Mouse (Mus musculus) embryo, embryonic 11.5 days (tissue): ENCODE data around the gene Htra1.

Source experiments
- DNase-seq: peaks from one replicate; pipeline ENCODE4 v3.0.0-alpha.2; 2012; ENCODE audit warnings: low read depth, low spot score

Htra1 gene

DNA sequence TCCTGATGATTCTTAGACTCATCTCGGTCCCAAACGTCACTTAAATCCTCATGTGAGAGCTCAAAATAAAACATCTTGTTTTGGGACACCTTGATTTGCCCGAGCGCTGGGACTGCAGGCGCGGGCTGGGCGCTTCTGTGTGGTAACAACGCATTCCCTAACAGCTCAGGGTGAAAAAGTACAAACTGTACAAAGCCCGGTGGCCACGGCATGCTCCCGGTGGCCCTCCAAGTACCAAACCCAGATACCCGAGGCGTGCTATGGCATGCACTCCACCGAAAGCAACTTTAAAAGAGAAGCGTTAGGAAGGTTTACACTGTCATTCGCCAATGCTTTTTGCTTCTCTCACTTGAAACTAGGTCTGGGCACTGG, 504 bp upstream of the Htra1 start:
- no peak for DNase-seq

DNA sequence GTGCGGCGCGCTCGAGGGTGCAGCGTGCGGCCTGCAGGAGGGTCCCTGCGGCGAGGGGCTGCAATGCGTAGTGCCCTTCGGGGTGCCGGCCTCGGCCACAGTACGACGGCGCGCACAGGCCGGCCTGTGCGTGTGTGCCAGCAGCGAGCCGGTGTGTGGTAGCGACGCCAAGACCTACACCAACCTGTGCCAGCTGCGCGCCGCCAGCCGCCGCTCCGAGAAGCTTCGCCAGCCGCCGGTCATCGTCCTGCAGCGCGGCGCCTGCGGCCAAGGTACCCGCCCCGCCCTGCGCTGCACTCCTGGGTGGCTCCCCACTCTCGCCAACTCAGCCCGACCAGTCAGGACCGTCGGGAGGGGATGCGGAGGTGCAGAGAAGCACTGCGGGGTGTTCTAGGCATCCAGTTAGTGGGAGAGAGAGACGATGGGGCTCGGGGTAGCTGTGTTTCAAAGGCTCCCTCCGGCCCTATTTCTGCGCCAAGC, 601 bp downstream of the Htra1 start:
- DNase-seq, result no peak

DNA sequence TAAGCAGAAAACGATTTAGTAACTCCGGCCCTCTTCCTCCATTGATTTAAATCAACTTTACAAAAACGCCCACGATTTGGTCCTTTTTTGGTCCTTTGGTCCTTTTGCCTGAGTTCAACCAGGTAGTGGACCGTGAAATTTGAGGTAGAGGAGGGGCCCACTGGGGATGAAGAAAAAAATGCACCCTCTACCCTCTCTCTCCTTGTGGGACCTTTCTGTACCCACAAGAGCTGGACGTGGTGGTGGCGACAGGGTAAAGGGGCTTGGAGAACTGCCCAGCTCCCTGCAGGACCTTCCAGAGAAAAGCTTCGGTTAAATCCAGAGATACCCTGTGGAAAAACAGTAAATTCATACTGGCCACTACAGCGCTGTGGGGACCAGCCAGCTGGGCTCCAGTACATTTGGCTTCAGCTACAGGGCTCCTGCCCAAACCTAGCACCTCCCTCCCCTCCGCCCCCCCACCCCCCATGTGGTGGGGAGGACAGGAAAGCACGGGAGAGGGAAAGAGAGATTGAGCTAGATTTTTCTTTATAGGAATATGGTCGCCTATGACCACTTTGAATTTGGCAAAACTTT, 1.4 kb downstream of the Htra1 start:
- DNase-seq, result no peak

DNA sequence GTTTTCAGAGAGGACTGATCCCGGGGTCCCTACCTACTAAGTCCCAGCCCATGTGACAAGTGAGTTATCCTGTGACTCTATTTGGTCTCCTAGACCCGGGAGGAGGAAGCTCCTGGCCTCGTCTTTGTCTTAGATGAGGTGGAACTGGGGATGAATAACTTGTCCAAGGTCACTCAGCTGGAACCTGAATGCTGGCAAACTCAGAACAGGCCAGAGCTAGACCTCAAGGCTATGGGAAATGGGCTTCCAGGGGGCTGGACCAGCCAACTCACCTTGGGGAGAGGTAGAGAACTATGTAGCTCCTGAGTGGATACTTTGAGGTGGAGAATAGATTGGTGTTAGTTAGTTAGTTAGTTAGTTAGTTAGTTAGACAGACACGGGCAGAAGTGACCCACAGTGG, 2.1 kb downstream of the Htra1 start:
- no peak for DNase-seq

DNA sequence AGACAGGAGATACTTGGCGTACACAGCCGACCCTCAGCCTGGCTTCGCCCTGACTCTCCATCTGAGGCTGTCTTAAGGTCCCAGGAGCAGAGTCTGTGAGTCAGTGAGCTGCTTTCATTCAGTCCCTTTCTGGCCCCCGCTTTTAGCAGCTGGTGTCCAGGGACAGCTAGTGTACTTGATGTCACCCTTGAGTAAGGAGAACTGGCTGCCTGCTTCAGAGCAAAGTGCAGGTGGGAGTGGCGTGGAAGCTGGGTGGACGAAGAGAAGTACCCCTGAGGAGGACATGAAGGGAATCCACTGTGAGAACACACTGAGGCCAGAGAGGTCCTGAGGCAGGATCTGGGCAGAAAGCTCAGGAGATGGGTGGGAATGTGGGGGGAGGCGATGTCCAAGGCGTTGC, 3.0 kb downstream of the Htra1 start:
- no peak for DNase-seq

DNA sequence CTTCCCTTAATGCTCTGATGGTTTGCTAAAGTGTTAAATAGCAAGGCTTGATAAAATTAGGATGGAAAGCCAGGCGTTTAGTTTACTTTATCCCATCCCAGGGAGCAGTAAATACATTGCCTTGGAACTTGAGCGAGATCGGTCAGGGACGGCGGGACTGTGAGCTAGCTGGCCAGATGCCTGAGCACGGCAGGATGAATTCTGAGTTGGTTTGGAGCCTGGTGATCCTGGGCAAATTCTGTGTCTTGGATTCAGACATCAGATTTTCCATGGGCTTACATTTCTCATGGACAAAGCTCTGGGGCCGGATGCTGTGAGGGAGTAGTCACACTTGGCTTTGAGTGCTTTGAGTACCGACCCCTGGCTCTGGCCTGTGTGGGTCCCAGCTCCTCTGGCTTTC, 4.8 kb downstream of the Htra1 start:
- no peak for DNase-seq

DNA sequence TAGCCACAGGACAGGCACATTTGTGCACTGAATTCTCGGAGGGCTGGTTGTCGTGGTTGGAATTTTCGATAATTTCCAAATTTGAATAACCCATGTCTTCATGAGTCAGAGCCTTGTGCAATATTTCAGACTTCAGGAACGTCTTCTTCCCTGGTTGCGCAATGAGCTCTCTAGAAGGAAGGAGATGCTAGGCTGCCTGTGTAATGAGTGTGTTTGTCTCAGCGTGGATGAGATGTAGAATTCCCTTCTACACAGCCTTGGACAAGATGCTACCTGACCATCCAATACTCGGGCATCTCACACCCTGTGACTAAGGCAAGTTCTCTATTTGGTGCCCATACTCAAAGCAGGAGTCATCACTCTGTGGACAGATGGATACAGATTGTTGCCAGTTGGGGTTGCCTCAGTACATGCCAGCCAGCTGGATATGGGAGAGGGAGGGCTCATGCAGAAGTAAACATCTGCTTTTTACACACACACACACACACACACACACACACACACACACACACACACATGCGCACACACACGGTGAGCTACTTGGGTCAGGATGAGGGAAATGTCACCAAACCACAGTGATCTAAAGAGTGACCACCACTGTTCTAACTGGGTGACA, 7.5 kb downstream of the Htra1 start:
- no peak for DNase-seq

DNA sequence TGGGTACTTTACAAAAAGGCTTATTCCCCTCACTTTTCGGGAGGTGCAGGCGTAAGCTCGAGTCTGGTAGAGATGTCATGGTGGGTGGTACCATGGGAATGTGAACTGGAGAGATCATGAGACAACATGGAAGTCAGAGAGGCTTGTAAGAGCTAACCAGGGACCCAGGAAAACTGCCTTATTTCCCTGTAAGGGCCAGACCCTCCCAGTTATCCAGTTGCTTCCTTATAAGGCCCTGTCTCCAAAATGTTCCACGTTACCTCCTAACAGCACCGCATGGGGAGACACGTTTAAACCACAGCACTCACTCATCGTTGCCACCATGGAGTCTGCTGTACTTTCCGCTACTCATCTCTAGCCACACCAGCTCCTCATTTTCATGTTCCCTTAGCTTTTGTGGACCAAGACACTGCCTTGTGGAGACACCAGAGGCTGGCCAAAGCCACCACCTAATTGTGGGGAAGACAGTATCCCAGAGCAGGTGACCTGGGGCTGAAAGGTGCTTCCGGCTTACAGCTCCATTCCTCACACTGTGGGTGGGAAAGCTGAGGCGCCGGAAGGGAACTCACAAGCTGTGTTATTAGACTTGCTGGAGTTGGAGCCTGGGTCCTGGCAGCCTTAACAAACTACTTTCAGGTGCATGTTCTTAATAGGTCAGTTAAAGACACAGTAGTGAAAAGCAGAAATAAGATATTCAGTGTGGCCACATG, 9.0 kb downstream of the Htra1 start:
- no peak for DNase-seq

DNA sequence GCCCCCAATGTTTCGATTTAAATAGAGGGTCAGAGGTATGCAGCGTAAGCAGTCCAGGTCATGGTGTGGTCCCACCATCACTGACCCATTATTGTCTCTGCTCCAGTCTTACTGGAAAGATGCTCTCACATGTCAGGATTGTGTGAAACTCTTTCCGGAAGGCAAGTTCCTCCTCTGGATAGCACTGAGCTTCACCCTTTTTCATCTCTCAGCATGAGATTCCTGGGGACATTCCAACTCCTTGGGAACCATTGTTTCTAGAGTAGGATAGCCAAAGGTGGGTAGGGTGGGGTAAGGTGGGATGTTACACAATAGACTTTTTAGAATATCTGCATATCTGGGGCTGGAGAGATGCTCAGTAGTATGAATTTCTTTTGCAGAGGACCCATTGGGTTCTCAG, 9.8 kb downstream of the Htra1 start:
- DNase-seq, result no peak

DNA sequence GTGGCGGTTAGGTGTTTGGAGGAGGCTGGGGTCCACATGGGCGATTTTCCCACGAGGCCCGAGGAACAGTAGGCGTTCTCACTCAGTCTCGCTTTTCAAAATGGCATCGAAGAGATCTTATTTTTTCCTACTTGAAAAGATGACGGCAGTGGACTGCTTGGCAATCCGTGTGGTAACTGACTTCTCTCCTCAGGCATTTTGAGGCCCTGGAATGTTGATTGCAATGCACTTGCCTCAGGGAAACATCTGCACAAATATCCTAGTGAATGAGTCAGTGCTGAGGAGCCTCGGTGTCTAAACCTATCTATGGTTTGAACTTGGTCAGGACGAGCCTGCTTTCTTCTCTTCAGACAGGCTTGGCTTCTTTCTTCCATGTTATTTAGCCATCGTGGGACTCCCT, 10.4 kb downstream of the Htra1 start:
- DNase-seq, result no peak

DNA sequence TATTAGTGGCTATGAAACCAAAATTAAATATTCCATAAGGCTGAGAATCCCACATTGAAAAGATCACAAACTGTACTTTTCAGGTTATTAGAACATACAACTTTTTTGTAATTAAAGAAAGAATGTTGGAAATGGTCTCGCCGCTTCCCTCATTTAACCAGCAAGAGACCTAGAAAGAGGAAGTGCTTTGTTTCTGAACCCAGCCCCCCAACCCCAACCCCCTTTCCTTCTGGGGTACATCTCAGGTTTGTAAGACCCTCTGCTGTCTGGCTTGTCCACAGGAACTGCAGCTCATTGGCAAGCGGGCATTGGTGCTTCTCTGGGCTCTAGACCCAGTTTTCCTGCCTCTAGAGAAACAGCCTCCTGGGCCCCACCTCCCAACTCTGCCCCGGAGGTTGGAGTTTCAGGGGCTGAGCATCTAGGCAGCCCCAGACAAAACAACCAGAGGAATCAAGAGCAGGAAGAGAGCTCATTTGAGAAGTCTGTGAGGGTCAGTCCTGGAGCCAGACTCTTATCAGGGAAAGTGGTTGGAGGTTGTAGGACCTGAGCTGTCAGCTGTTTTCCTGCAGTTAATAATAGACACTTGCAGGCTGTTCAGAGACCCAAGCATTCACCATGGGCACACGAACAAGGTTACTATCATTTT, 12.8 kb downstream of the Htra1 start:
- no peak for DNase-seq

DNA sequence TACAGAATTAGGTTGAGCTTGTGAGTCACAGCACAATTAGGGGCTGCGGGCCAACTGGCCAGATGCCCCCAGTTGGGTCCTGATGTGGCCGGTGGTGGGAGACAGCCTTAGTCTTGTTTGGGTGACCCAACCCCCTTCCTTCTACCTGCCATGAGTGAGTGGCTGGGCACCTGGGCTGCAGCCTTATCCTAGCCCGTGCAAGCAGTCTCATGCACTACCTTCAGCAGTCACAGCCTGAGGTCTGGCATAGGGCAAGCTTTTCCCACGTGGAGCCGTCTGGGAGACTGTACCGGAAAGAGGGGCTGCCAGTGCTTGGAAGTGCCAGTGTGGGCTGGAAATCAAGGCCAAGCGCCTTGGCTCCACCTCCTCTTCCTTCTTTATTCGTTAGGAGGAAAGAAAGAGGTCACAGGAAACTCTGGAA, 13.4 kb downstream of the Htra1 start:
- DNase-seq, result no peak

DNA sequence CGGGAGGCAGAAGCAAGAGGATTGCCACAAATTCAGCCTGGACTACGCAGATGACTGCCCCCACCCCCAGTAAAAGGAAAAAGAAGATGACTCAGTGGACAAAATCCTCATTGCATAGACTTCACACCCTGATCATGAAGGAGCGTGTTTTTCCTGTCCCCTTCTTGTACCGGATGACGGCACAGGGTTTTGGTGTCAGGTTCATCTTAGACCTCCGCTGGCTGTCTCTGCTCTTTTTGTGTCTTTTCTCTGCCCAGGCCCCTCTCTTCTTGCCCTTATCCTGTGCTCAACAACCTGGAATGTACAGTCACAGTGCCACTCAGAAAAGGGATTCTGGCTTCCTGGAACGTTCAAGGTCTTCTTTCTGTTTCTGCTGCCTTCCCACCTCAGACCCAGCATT, 14.6 kb downstream of the Htra1 start:
- no peak for DNase-seq

DNA sequence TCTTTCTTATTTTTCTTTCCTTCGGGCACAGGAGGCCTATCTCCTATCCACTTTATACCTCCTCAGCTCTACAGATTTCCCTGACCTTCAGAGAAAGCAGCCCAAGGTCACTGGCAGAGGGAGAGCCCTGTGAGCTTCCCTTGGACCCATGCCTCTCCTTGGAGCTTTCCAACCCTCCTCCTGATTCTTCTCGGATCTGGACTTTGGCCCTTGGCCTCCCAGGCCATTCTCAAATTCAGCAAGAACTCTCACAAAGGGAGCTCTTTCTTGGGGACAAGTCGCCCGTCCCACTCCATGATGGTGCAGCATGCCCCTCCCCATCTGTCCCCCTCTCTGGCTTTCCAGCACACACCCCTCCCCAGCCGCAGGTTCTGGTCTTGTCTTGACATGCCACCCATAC, 15.1 kb downstream of the Htra1 start:
- no peak for DNase-seq

DNA sequence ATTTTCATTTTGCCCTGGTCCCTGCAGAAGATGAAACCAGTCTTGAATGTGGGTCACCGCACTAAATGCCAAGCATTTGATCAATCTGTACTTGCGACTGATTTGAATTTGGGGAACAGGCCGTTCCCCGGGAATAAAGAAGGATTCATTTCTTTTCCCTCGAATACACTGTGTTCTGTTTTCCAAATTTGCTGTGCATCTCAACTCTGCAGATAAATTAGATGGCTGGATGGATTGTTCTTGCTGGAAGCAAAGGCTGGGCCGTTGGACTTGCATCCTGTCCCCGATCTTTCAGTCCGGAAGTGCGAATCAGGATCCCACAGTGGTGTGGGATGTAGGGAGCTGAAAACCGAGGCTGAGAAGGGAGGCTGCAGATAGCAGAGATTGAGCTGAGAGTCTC, 17.5 kb downstream of the Htra1 start:
- DNase-seq, result no peak

DNA sequence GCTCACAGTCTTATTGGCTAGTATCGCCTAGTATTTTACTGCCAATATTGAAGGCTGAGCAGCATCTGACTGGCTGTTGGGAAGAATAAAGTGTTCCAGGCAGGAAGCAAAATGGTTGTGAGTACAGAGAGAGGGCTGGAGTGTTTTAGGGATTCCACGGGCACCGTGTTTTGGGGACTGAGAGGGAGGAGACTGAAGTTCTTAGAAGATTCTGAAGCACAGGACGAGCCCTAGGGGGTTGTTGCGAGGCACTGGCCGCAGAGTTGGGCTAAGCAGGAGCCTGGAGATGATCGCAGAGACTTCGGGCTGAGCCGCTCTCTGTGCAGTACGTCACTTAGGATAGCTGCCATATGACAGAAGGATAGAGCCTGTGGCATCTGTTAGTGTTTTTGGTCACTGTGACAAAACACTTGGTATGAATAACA, 18.3 kb downstream of the Htra1 start:
- no peak for DNase-seq

DNA sequence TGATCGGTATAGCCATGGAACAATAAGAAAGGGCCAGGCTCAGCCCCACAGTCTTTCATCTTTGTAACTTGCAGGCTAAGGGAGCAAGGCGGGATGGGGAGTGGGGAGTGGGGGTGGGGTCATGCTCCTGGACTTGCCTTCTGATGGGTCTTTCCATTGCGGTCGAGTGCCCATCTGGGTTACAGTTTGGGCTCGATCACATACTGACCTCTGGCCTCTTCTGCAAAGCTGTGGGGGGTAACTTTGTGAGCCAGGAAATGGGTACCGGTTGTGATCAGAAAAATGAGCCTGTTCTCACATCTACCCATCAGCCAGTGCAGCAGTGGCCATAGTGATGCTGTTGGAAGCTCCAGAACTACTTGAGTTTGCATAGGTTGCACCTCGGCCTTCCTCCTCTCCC, 22.6 kb downstream of the Htra1 start:
- no peak for DNase-seq

DNA sequence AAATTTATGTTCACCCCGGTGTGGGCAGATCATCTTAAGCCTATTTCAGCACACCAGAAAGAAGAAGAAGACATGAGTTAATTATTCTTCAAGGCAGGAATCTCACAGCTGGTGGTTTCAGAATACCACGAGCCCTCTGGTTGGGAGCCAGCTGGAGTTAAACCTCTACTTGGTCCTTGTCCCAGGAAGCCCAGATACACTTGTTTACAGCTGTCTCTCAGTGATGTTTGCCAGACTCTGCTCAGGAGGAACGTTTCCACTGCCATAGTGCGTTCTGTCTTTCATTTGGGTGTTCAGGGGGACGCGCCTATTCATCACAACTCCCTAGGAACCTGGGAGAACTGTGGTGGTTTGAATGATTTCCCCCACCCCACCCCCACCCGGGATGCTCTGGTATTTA, 24.0 kb downstream of the Htra1 start:
- DNase-seq, result no peak

DNA sequence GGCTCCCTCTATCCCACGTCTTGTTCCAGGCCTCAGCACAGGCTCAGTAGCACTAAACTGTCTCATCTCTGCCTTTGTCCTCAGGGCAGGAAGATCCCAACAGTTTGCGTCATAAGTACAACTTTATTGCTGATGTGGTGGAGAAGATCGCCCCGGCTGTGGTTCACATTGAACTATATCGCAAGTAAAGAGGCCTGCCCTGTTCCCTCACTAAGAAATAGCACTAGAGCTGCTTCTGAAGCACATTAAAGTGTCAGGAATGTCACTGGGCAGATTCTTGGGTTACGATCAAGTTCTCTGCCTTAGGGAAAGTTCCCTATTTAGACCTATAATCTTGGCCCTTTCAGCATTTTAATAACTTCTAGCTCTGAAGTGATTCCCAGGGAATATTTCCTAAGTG, 25.5 kb downstream of the Htra1 start:
- no peak for DNase-seq

DNA sequence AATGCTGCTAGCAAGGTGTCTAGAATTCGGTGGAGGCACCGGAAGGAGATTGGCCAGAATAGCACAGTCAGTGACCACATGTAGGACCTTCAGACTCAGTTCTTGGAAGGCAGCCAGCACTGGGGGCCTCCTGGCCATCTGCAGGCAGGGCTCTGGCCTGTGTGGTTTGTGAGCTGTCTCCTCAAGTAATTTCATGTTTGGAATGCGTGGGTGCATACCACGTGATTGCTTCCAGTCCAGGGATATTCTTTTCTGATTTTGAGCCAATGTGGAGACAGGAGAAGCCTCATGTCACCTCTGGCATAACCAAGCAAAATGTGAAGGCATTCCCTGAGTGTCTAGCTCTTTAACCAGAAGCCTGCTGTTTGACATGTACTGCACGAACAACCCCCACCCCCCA, 28.8 kb downstream of the Htra1 start:
- DNase-seq, result no peak

DNA sequence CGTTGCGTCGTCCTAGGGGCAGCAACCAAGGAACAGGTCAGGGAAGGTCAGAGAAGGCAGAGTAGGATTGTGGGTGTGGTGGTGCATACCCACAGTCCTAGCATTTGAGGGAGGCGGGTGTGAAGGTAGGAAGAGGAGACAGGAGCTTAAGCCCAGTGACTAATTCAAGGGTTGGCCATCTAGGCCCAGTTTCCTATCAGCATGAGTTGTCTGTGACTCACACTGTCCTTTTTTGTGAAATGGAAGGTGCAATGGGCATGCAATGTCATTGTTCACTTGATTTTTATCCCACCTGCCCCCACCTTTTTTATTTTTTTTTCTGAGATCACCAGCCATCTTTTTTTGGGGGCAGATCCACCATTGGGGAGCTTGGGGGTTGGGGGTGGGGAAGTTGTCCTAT, 29.5 kb downstream of the Htra1 start:
- no peak for DNase-seq

DNA sequence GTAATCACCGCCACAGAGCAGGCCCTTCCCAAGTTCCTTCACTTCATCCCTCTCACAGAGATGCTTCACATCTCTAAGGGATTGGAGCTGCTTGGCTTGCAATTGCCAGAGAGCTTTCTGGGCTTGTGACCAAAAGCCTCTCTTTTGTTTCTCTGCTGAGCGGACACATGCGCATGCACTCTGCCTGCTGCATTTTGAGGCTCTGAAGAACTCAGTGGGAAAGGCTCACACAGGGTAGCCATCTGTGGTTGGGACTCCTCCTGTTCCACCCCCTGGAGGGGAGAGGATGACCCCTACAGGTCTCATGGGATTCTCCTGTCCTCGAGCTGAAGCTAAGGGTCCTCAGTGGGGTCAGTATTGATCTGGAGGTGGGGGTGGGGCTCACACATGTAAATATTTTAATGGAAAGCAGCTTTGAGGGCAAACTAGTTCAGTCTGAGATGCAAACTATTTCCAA, 30.0 kb downstream of the Htra1 start:
- no peak for DNase-seq

DNA sequence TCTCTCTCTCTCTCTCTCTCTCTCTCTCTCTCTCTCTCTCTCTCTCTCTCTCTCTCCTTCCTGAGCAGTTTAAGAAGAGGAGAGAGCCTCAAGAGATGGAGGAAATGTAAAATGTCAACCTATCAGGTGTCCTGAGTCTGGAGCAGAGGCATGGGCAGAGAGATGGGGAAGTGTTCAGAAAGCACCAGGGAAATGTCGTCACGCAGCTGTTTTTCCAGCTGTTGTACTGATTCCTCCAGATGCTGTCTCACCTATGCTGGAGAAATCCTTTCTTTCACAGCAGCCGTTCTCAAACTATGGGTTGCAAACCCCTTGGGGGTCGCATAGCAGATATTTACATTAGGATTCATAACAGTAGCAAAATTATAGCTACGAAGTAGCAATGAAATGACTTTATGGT, 30.5 kb downstream of the Htra1 start:
- no peak for DNase-seq
